Comparison of ENCODE assay signal across 17 mouse cellular contexts in genomic region chr3:144541906-144542438, GRCm38 (mm10). TPM values are rescaled to one million over a fixed set of nuclear protein-coding genes. Genes with fewer than 3 reads are reported as not detected.
A peak's percentile ranks its signal among the peaks of the same experiment; 100 is the strongest.
DNase-seq lines count a peak whose midpoint lies in the region; ATAC-seq and TF ChIP-seq lines count a peak whose summit lies in the region.
"Had no signal": no experiment of that assay in that cellular context is flagged by ENCODE, and none has a peak within 500 bp of the region (broad histone marks: within the 10 kb centered on the region; RNA-seq: fewer than 3 reads in every experiment).

No protein-coding gene starts in this region.

- no peak for DNase-seq in frontal cortex, postnatal 25 days (ENCODE audit: low spot score in 2 of 2)
- DNase-seq in lung, postnatal 25 days (ENCODE audit: low spot score), result peak; percentile 69
- DNase-seq in embryo, embryonic 9.5 days (ENCODE audit: extremely low spot score), result no peak
- DNase-seq in kidney, adult 2 months, result no peak
- DNase-seq: adrenal gland, postnatal 25 days; cerebellum, adult 8-10 months; layer of hippocampus, postnatal 36 days; right cerebral cortex, postnatal 4 days; thymus, postnatal 25 days had no signal

- TF ChIP-seq CTCF in kidney, adult 2 months (conservative IDR thresholded peaks at IDR 0.05; ENCODE audit: insufficient read depth, insufficient read length, low read depth, low read length), result no peak

- H3K4me3 ChIP-seq in megakaryocyte, embryonic 14.5 days (replicated peaks), result peak overlapping the region; percentile 38
- H3K4me3 ChIP-seq in kidney, adult 2 months (ENCODE audit: insufficient read depth, low read depth, low read length), result no peak overlapping the region
- H3K4me3 ChIP-seq: hindbrain, embryonic 12.5 days; limb, embryonic 12.5 days had no signal

- no peak overlapping the region for H3K27ac ChIP-seq in kidney, adult 2 months (ENCODE audit: insufficient read depth, low read depth, low read length)
- H3K27ac ChIP-seq: hindbrain, embryonic 12.5 days; kidney, postnatal 0 days; limb, embryonic 12.5 days; liver, embryonic 14.5 days had no signal

- WGBS in kidney, adult 2 months, result 74% methylated on average over 6 of the region's 6 CpGs

- no peaks in the 10 kb centered on the region for H3K9me3 ChIP-seq in megakaryocyte, embryonic 14.5 days
- H3K9me3 ChIP-seq: hindbrain, embryonic 12.5 days; limb, embryonic 12.5 days had no signal

- peak; percentile 80 for ATAC-seq in frontal cortex, adult (ENCODE audit: low TSS enrichment)
- no peak for ATAC-seq in megakaryocyte, adult 5-6 weeks (ENCODE audit: poor library complexity, severe bottlenecking)
- ATAC-seq: inflammation-experienced regulatory T-cells, adult 6 months had no signal

- H3K36me3 ChIP-seq in megakaryocyte, embryonic 14.5 days (replicated peaks; ENCODE audit: low read length), result no peaks in the 10 kb centered on the region
- H3K36me3 ChIP-seq in kidney, adult 2 months (ENCODE audit: control insufficient read depth, insufficient read depth, low read length), result no peaks in the 10 kb centered on the region
- H3K36me3 ChIP-seq: hindbrain, embryonic 12.5 days; limb, embryonic 12.5 days had no signal

- H3K27me3 ChIP-seq in megakaryocyte, embryonic 14.5 days (replicated peaks), result no peaks in the 10 kb centered on the region
- no peaks in the 10 kb centered on the region for H3K27me3 ChIP-seq in kidney, adult 2 months (replicated peaks; ENCODE audit: control insufficient read depth, insufficient read depth, low read length)
- H3K27me3 ChIP-seq: hindbrain, embryonic 12.5 days; limb, embryonic 12.5 days had no signal

- peaks cover 70% of the 10 kb centered on the region for H3K4me1 ChIP-seq in megakaryocyte, embryonic 14.5 days
- H3K4me1 ChIP-seq in kidney, adult 2 months (ENCODE audit: control insufficient read depth, insufficient read depth, low read length), result no peaks in the 10 kb centered on the region

- no peak for TF ChIP-seq POLR2A in kidney, adult 2 months (IDR thresholded peaks at IDR 0.05; ENCODE audit: low read depth, low read length)

RNA-seq across cellular contexts. Expression of gene Hs2st1, which starts 28.0 kb away (rescaled TPM):
- polyA plus RNA-seq in megakaryocyte, embryonic 14.5 days (2012; ENCODE audit: insufficient read depth, low replicate concordance), result 1.5 and 3.8 TPM in 2 replicates
- 9.0 and 10.5 TPM in 2 replicates for total RNA-seq in megakaryocyte, adult 5-6 weeks (2015)
- total RNA-seq in megakaryocyte, adult 5-6 weeks (2017), result 9.8 and 10.9 TPM in 2 replicates
- polyA plus RNA-seq in kidney, adult 2 months (2012; rRNA removed), result 4.9 and 5.2 TPM in 2 replicates

RNA-seq across cellular contexts. Expression of gene Selenof, which starts 28.1 kb away (rescaled TPM):
- polyA plus RNA-seq in megakaryocyte, embryonic 14.5 days (2012; ENCODE audit: insufficient read depth, low replicate concordance), result 4.8 and 35.5 TPM in 2 replicates
- total RNA-seq in megakaryocyte, adult 5-6 weeks (2015), result 348 and 402 TPM in 2 replicates
- total RNA-seq in megakaryocyte, adult 5-6 weeks (2017), result 537 and 557 TPM in 2 replicates
- 215 and 275 TPM in 2 replicates for polyA plus RNA-seq in kidney, adult 2 months (2012; rRNA removed)
